Mouse (Mus musculus) bone marrow, adult 2 months (tissue): ENCODE results near the gene Reep6.

Experiments
- CTCF ChIP-seq: fragments of 200-500 bp; IDR thresholded peaks from 2 replicates; pipeline ENCODE4 v1.5.1; 2011; ENCODE audit warnings: low read length, control low read depth; ENCODE audit not compliant: control insufficient read depth, insufficient read depth
- POLR2A ChIP-seq: fragments of 200-500 bp; IDR thresholded peaks from 2 replicates; pipeline ENCODE4 v1.6.1; 2011; ENCODE audit warnings: low read depth, mild to moderate bottlenecking, control low read depth, low read length, borderline replicate concordance; ENCODE audit not compliant: control insufficient read depth

DNA sequence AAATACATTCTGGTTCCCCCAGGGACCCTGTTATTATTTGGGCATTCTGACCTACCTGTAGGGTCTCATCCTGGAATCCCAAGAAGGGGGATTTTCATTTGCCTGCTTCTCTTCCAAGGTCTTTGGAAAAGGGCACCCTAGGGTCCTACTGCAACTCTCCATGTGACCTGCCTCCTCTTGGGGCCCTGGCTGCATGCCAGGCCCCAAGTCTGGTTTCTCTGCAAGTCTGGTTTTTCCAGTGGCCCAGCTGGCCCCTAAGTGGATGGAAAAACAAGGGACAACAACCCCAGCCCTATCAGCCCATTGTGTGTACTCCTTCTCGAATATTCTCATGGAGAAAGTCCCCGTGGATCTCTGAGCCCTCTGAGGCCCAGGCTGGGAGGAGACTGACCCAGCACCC, 1.1 kb downstream of the Reep6 start:
- TF ChIP-seq CTCF = no peak
- no peak for TF ChIP-seq POLR2A
